Mouse (Mus musculus): ENCODE results near the gene Camta1. TPM values are rescaled to one million over a fixed set of nuclear protein-coding genes. Genes with fewer than 3 reads are reported as not detected.

Gene Camta1
- total RNA-seq, 1 experiment from 2014 or later: 37.3 TPM

DNA sequence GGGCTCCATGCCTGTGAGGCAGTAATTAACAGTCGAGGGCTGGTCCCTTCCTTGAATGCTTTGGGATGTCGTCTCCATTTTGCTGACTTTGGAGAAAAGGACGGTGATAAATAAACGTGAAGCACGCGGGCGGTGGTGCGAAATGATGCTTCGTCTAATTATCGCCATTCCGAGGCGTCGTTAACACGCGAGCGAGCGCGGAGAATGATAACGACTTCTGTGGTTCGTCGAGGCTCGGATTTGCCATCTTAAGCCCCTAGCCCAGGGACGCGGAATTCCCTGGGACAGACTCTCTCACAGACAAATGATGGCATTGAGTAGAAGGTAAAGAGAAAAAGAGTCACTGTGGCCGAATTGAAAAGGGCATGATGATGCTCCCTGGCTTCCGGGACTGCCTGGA lies 485.4 kb downstream of the Camta1 start:
- DNase-seq: no peak

- DNase-seq: no peak
Observed at GRCm38 (mm10) chr4:151372855-151373566, 488.7 kb downstream of the Camta1 start.

- DNase-seq: no peak
Observed at GRCm38 (mm10) chr4:151366941-151367545, 494.6 kb downstream of the Camta1 start.

DNA sequence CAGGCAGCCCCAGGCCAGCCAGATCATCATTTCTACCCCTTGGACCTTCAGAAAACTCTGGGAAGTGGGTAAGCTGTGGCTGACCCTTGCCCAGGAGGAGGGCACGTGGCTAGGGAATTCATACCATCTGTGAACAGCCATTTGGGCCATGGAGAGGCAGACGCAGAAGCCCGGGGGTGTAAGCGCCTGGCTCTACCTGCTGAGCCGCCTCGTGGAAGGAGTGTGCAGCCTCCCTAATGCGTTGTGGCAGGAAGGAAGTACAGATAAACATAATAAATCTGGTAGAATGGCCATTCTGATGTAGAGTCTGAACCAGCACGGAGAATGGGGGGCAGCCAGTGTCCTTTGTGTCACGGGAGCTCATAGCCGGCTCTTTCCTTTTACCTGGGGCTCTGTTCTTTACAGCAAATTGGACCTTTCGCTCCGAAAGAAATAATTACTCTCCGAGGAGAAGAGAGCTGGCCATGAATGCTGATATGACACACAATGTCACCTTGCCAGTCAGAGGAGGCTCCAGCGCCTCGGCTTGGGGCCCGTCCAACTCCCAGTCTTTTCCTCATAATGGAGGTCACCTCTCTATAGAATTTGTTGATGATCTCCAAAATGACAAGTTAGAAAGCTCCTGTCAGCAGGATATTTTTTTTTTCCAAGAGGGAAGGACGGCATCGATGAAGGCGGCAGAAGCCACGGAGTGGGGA lies 500.6 kb downstream of the Camta1 start:
- DNase-seq: no peak

DNA sequence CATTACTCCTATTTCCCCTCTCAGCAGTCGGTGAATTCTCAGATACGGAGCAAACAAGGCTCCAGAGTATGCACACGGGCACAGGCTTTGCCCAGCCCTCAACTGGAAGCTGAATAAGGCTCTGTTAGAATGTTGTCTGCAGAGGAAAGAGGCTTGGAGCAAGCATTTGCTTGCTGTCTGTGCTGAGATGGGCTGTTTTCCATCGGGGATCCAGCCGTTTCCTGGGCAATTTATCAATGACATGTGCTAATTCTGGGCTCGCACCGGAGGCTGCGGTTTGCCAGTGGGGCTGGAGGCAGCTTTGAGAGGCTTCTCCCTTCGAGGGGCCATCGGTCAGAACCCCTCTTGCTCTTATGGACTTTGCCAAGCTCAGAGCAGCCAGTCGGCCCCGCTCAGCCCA lies 506.2 kb downstream of the Camta1 start:
- DNase-seq: no peak

- no peak for DNase-seq
Observed at GRCm38 (mm10) chr4:151352791-151353190, 508.9 kb downstream of the Camta1 start.

GRCm38 (mm10) chr4:151352249-151352648 lies 509.4 kb downstream of the Camta1 start:
- DNase-seq: no peak

GRCm38 (mm10) chr4:151351757-151352156 lies 509.9 kb downstream of the Camta1 start:
- peak; percentile 54 for DNase-seq

DNA sequence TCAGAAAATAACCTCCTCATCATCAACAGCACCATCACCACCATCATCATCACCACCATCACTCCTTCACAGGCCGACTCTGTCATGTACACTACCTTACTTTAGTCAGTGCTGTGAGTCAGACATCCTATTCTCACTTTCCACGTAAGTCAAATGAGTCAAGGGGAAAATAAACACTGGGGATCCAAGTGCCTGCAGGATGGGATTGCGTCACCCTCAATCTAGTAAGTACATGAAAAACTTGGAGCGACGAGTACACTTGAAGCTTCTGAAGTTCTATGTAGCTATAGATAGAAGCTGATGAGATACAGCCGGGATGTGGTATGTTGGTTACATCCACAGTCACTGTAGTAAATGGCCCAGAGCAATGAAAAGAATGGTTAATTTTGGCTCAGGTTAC lies 514.1 kb downstream of the Camta1 start:
- DNase-seq: no peak

DNA sequence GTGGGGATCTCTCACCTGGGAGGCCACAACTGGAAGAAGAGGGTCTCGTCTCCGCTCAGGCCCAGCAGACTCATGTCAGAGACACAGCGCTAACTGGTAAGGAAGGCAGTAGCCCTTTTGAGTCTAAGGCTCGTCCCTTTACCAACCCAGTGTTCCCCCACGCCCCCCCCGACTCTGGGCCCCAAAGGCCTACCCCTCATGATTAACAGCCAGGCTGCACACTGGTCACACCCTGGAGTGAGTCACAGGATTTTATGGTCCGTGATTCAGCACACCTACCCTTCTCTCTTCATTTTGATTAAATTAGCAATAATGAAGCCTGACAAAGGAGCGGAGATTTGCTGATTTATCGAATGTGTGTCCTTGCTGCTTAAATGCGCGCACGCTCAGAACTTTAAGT lies 515.0 kb downstream of the Camta1 start:
- DNase-seq: no peak

DNA sequence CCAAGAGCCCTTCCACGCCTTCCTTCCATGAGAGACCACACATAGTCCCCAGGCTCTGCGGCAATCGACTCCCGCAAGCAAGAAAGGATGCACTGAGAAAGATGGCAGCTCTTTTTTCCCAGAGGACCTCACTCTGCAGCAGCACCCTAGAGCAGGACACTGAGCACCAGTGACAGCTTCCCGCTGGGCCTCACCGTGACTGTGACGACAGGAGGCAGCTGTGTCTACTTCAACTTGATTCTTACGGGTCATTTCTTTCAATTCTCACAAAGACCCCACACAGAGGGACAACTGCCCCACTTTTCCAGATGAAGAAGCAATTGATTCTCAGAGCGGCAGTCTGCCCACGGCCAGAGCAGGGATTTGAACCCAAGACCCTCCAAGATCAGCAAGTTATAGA lies 516.9 kb downstream of the Camta1 start:
- no peak for DNase-seq

- DNase-seq: peak; percentile 58
Observed at GRCm38 (mm10) chr4:151339421-151339820, 522.3 kb downstream of the Camta1 start.

GRCm38 (mm10) chr4:151338931-151339330 lies 522.7 kb downstream of the Camta1 start:
- DNase-seq: no peak

GRCm38 (mm10) chr4:151337543-151337942 lies 524.1 kb downstream of the Camta1 start:
- DNase-seq: no peak

DNA sequence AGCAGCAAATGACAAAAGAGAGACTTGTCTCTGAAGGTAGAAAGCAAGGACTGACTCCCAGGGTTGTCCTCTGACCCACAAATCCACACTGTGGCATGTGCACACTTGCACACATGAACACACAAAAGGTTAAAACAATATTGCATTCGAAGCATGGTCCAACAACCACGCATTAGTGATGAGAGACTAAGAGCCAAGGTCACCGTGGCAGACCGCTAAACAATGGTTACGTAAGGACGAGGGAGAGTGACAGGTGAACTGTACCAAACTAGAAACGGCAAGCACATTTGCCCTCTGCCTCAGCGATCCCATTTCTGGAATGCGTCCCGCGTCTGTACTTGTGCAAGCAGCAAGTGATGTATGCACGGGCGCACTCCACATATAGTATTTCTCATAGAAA lies 525.3 kb downstream of the Camta1 start:
- no peak for DNase-seq

- peak; percentile 73 for DNase-seq
Observed at GRCm38 (mm10) chr4:151334951-151335742, 526.5 kb downstream of the Camta1 start.

GRCm38 (mm10) chr4:151332074-151332849 lies 529.4 kb downstream of the Camta1 start:
- no peak for DNase-seq

DNA sequence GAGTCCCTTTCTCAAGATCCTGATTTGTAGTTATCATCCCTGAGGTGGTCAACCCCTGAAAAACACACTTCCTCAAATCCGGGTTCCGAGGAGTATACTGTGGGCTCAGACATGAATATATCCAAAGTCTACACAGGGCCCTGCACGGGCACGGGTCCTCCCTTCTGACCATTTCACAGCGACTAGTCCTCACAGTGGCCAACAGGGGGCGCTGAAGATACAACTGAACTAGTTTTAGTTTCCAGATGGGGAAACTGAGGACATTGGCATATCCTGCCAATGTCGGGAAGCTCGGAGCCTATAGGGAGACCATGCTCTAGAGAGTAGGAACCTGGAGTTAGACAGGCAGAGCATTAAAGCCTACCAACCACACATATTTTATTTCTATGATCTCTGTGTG lies 530.7 kb downstream of the Camta1 start:
- DNase-seq: peak; percentile 37

- DNase-seq: no peak
Observed at GRCm38 (mm10) chr4:151328071-151328470, 533.6 kb downstream of the Camta1 start.

GRCm38 (mm10) chr4:151326971-151327686 lies 534.5 kb downstream of the Camta1 start:
- DNase-seq: no peak

DNA sequence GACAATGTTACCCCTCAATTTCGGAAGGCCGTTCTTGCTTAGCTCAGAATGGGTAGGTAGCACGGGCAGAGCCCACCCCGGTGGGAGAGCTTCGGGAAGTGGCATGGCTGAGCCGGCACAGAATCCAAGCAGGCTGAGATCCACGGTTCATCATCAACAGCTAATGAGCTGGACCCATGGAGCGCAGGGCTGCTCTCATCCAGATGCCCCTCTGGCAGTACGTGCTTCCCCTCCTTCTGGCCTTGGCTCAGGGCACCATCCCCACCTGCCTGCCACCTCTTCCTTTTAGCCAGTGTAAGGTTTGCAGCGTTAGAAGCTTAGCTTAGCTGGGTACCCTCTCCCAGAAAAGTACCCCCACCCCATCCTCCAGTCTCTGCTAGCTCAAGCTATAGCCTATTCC lies 545.2 kb downstream of the Camta1 start:
- DNase-seq: no peak
